Mouse (Mus musculus): ENCODE measurements at regions not wholly inside any gene's neighbourhood (a gene's known extent, or its start where the extent isn't known, plus 50 kb on each side); places are given as distances from the start of the nearest gene placed in this dataset.
"Not testable (repeated sequence)": the region's sequence is repeated elsewhere in the genome, so short reads cannot be mapped to it uniquely, and the experiment has no call there.

- Histone ChIP-seq H3K36me3 (ENCODE audit: control insufficient read depth, insufficient read depth, low read length) (no peaks in the 10 kb centered on the region), H3K4me1 (ENCODE audit: control insufficient read depth, insufficient read depth, low read length) (no peaks in the 10 kb centered on the region), H3K4me3 (ENCODE audit: insufficient read depth, low read depth, low read length) (no peak overlapping the region), H3K79me2 (ENCODE audit: control insufficient read depth, insufficient read depth, low read length) (no peaks in the 10 kb centered on the region), H3K27me3 (ENCODE audit: control insufficient read depth, insufficient read depth, low read length) (no peaks in the 10 kb centered on the region), H3K27ac (replicated peaks; ENCODE audit: insufficient read depth, low read depth, low read length) (no peak overlapping the region), H3K9ac (ENCODE audit: low read depth, low read length) (no peak overlapping the region)
- 42% methylated on average over 3 of the region's 3 CpGs for WGBS
- TF ChIP-seq CTCF (IDR thresholded peaks at IDR 0.05; ENCODE audit: low read depth, low read length) (no peak), POLR2A (IDR thresholded peaks at IDR 0.05; ENCODE audit: extremely low read depth, insufficient read depth, low read length) (no peak)
- DNase-seq (ENCODE audit: extremely low read depth, low read depth, low spot score): no peak
Observed at GRCm38 (mm10) chr12:74825664-74826063, 351.5 kb downstream of the Kcnh5 start.

- H3K36me3 ChIP-seq (ENCODE audit: control insufficient read depth, insufficient read depth, low read length): no peaks in the 10 kb centered on the region
- WGBS: 61% methylated on average over 3 of the region's 3 CpGs
- no peaks in the 10 kb centered on the region for H3K79me2 ChIP-seq (ENCODE audit: control insufficient read depth, insufficient read depth, low read length)
- TF ChIP-seq POLR2A (IDR thresholded peaks at IDR 0.05; ENCODE audit: extremely low read depth, insufficient read depth, low read length): no peak
- TF ChIP-seq CTCF (IDR thresholded peaks at IDR 0.05; ENCODE audit: low read depth, low read length): no peak
- H3K9ac ChIP-seq (ENCODE audit: low read depth, low read length): no peak overlapping the region
- no peak overlapping the region for H3K27ac ChIP-seq (replicated peaks; ENCODE audit: insufficient read depth, low read depth, low read length)
- H3K4me3 ChIP-seq (ENCODE audit: insufficient read depth, low read depth, low read length): no peak overlapping the region
- no peaks in the 10 kb centered on the region for H3K27me3 ChIP-seq (ENCODE audit: control insufficient read depth, insufficient read depth, low read length)
- H3K4me1 ChIP-seq (ENCODE audit: control insufficient read depth, insufficient read depth, low read length): no peaks in the 10 kb centered on the region
- DNase-seq (ENCODE audit: extremely low read depth, low read depth, low spot score): peak; percentile 21
Observed at GRCm38 (mm10) chr12:74824735-74825494, 352.2 kb downstream of the Kcnh5 start.

- not testable (repeated sequence) for H3K36me3 ChIP-seq (ENCODE audit: control insufficient read depth, insufficient read depth, low read length); H3K9ac ChIP-seq (ENCODE audit: low read depth, low read length); H3K4me3 ChIP-seq (ENCODE audit: insufficient read depth, low read depth, low read length); H3K27me3 ChIP-seq (ENCODE audit: control insufficient read depth, insufficient read depth, low read length); H3K27ac ChIP-seq (replicated peaks; ENCODE audit: insufficient read depth, low read depth, low read length); DNase-seq (ENCODE audit: extremely low read depth, low read depth, low spot score); H3K4me1 ChIP-seq (ENCODE audit: control insufficient read depth, insufficient read depth, low read length); H3K79me2 ChIP-seq (ENCODE audit: control insufficient read depth, insufficient read depth, low read length)
- 85% methylated on average over 3 of the region's 3 CpGs for WGBS
Observed at GRCm38 (mm10) chr12:74816181-74816580, 361.0 kb downstream of the Kcnh5 start.

GRCm38 (mm10) chr12:74808571-74808970 lies 368.6 kb downstream of the Kcnh5 start:
- H3K36me3 ChIP-seq (ENCODE audit: control insufficient read depth, insufficient read depth, low read length); H3K79me2 ChIP-seq (ENCODE audit: control insufficient read depth, insufficient read depth, low read length); H3K4me3 ChIP-seq (ENCODE audit: insufficient read depth, low read depth, low read length); DNase-seq (ENCODE audit: extremely low read depth, low read depth, low spot score); H3K27me3 ChIP-seq (ENCODE audit: control insufficient read depth, insufficient read depth, low read length); H3K4me1 ChIP-seq (ENCODE audit: control insufficient read depth, insufficient read depth, low read length); H3K27ac ChIP-seq (replicated peaks; ENCODE audit: insufficient read depth, low read depth, low read length); H3K9ac ChIP-seq (ENCODE audit: low read depth, low read length): not testable (repeated sequence)
- 72% methylated on average over 2 of the region's 2 CpGs for WGBS

- not testable (repeated sequence) for H3K27me3 ChIP-seq (ENCODE audit: control insufficient read depth, insufficient read depth, low read length); H3K4me1 ChIP-seq (ENCODE audit: control insufficient read depth, insufficient read depth, low read length); H3K4me3 ChIP-seq (ENCODE audit: insufficient read depth, low read depth, low read length); H3K79me2 ChIP-seq (ENCODE audit: control insufficient read depth, insufficient read depth, low read length); H3K9ac ChIP-seq (ENCODE audit: low read depth, low read length); H3K27ac ChIP-seq (replicated peaks; ENCODE audit: insufficient read depth, low read depth, low read length); H3K36me3 ChIP-seq (ENCODE audit: control insufficient read depth, insufficient read depth, low read length); DNase-seq (ENCODE audit: extremely low read depth, low read depth, low spot score)
- WGBS: 94% methylated on average over 15 of the region's 15 CpGs
Observed at GRCm38 (mm10) chr12:74807926-74808325, 369.2 kb downstream of the Kcnh5 start.

- H3K79me2 ChIP-seq (ENCODE audit: control insufficient read depth, insufficient read depth, low read length): no peaks in the 10 kb centered on the region
- no peaks in the 10 kb centered on the region for H3K27me3 ChIP-seq (ENCODE audit: control insufficient read depth, insufficient read depth, low read length)
- peak; percentile 35 for DNase-seq (ENCODE audit: extremely low read depth, low read depth, low spot score)
- H3K4me1 ChIP-seq (ENCODE audit: control insufficient read depth, insufficient read depth, low read length): no peaks in the 10 kb centered on the region
- no peak overlapping the region for H3K27ac ChIP-seq (replicated peaks; ENCODE audit: insufficient read depth, low read depth, low read length)
- H3K4me3 ChIP-seq (ENCODE audit: insufficient read depth, low read depth, low read length): no peak overlapping the region
- WGBS: 52% methylated on average over 13 of the region's 13 CpGs
- H3K9ac ChIP-seq (ENCODE audit: low read depth, low read length): no peak overlapping the region
- H3K36me3 ChIP-seq (ENCODE audit: control insufficient read depth, insufficient read depth, low read length): no peaks in the 10 kb centered on the region
- TF ChIP-seq POLR2A (IDR thresholded peaks at IDR 0.05; ENCODE audit: extremely low read depth, insufficient read depth, low read length) (no peak), CTCF (IDR thresholded peaks at IDR 0.05; ENCODE audit: low read depth, low read length) (no peak)
Observed at GRCm38 (mm10) chr12:74803740-74804512, 373.2 kb downstream of the Kcnh5 start.

Measured in liver, adult 2 months (tissue).